ENCODE assay signal across 9 mouse cellular contexts in the genomic region with DNA sequence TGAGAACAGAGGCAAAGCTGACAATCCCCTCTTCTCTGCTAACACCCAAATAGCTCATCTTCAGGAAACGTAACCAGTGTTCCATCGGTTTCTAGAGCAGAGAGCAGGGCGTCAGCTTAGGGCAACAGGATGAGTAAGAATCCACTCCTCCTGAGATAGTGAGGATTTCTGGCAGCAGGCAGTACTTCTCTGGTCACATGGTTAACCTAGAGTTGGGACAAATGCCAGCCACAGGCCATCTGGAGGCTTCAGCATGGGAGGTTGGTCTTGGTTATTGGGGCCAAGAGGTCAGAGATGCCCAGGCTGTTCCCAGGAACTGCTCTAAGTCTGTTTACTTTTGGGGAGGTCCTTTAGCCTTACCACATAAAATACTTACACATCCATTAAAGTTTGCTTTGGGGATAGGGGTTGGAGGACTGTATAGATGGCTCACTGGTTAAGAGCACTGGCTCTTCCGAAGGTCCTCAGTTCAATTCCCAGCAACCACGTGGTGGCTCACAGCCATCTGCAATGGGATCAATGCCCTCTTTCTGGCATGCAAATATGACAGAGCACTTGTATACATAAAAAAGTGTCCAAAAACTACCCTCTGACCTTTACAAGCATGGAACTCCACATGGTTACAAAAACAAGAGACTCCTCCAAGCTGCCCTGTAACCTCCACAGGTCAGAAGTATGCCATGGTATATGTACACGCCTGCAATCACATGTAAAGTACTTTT. TPM values are rescaled to one million over a fixed set of nuclear protein-coding genes. Genes with fewer than 3 reads are reported as not detected.
DNase-seq lines count a peak whose midpoint lies in the region; ATAC-seq lines count a peak whose summit lies in the region.
"Had no signal": no experiment of that assay in that cellular context is flagged by ENCODE, and none has a peak within 500 bp of the region (broad histone marks: within the 10 kb centered on the region; RNA-seq: fewer than 3 reads in every experiment).

No protein-coding gene starts in this region.

- no peak overlapping the region for H3K4me2 ChIP-seq in midbrain, embryonic 13.5 days (replicated peaks)
- no peak overlapping the region for H3K4me2 ChIP-seq in midbrain, embryonic 15.5 days
- no peak overlapping the region for H3K4me2 ChIP-seq in intestine, embryonic 14.5 days (ENCODE audit: low read length)
- no peak overlapping the region for H3K4me2 ChIP-seq in stomach, embryonic 14.5 days (replicated peaks; ENCODE audit: low read depth, low read length)
- H3K4me2 ChIP-seq in forebrain, embryonic 12.5 days: no peak overlapping the region

- ATAC-seq in midbrain, embryonic 13.5 days: 0 out of 2 replicates have a peak, but pooled peaks have one; percentile 14
- no peak for ATAC-seq in midbrain, embryonic 15.5 days (replicated peaks)
- peak; percentile 26; the same call in 1 of the 2 replicates for ATAC-seq in intestine, embryonic 14.5 days (replicated peaks; ENCODE audit: low FRiP score, low TSS enrichment, low read depth)
- ATAC-seq in stomach, embryonic 14.5 days (ENCODE audit: insufficient number of reproducible peaks, insufficient read depth, low FRiP score, low read depth): 0 out of 2 replicates have a peak, but pooled peaks have one; percentile 33
- no peak for ATAC-seq in forebrain, embryonic 12.5 days (ENCODE audit: low FRiP score)

- H3K27me3 ChIP-seq in midbrain, embryonic 13.5 days: no peaks in the 10 kb centered on the region
- no peaks in the 10 kb centered on the region for H3K27me3 ChIP-seq in midbrain, embryonic 15.5 days (replicated peaks)
- H3K27me3 ChIP-seq in intestine, embryonic 14.5 days (replicated peaks; ENCODE audit: control insufficient read depth, insufficient read depth, low read length): no peaks in the 10 kb centered on the region
- H3K27me3 ChIP-seq in stomach, embryonic 14.5 days (ENCODE audit: control insufficient read depth, insufficient read depth, low read length): no peaks in the 10 kb centered on the region
- H3K27me3 ChIP-seq in forebrain, embryonic 12.5 days: no peaks in the 10 kb centered on the region

- WGBS in midbrain, embryonic 13.5 days: 88% methylated on average over 6 of the region's 6 CpGs
- WGBS in midbrain, embryonic 15.5 days: 83% methylated on average over 6 of the region's 6 CpGs
- WGBS in intestine, embryonic 14.5 days: 51% methylated on average over 6 of the region's 6 CpGs
- 64% methylated on average over 6 of the region's 6 CpGs for WGBS in stomach, embryonic 14.5 days
- WGBS in forebrain, embryonic 12.5 days: 86% methylated on average over 6 of the region's 6 CpGs

- H3K4me1 ChIP-seq in midbrain, embryonic 13.5 days (replicated peaks): no peaks in the 10 kb centered on the region
- no peaks in the 10 kb centered on the region for H3K4me1 ChIP-seq in midbrain, embryonic 15.5 days
- H3K4me1 ChIP-seq in intestine, embryonic 14.5 days (replicated peaks; ENCODE audit: control insufficient read depth, insufficient read depth, low read length): no peaks in the 10 kb centered on the region
- no peaks in the 10 kb centered on the region for H3K4me1 ChIP-seq in stomach, embryonic 14.5 days (ENCODE audit: control insufficient read depth, insufficient read depth, low read length)
- no peaks in the 10 kb centered on the region for H3K4me1 ChIP-seq in forebrain, embryonic 12.5 days
- H3K4me1 ChIP-seq: forebrain, embryonic 10.5 days had no signal

- peak; percentile 85 for DNase-seq in cerebellum, adult 11 months
- no peak for DNase-seq in intestine, embryonic 14.5 days (ENCODE audit: low spot score)
- no peak for DNase-seq in urinary bladder, adult 18-20 months (ENCODE audit: low spot score in 2 of 2)
- no peak for DNase-seq in ovary, postnatal 36 days (ENCODE audit: low spot score)

- H3K36me3 ChIP-seq in midbrain, embryonic 13.5 days: peaks cover 60% of the 10 kb centered on the region
- H3K36me3 ChIP-seq in midbrain, embryonic 15.5 days (replicated peaks): peaks cover 24% of the 10 kb centered on the region
- peaks cover 55% of the 10 kb centered on the region for H3K36me3 ChIP-seq in intestine, embryonic 14.5 days (ENCODE audit: control insufficient read depth, insufficient read depth, low read length)
- H3K36me3 ChIP-seq in stomach, embryonic 14.5 days (ENCODE audit: control insufficient read depth, insufficient read depth, low read length): peaks cover 48% of the 10 kb centered on the region
- H3K36me3 ChIP-seq in forebrain, embryonic 12.5 days (replicated peaks): peaks cover 53% of the 10 kb centered on the region

- no peaks in the 10 kb centered on the region for H3K9me3 ChIP-seq in midbrain, embryonic 13.5 days
- H3K9me3 ChIP-seq in midbrain, embryonic 15.5 days: no peaks in the 10 kb centered on the region
- no peaks in the 10 kb centered on the region for H3K9me3 ChIP-seq in intestine, embryonic 14.5 days (ENCODE audit: control insufficient read depth, low read length)
- no peaks in the 10 kb centered on the region for H3K9me3 ChIP-seq in stomach, embryonic 14.5 days (ENCODE audit: control insufficient read depth, low read depth, low read length)
- no peaks in the 10 kb centered on the region for H3K9me3 ChIP-seq in forebrain, embryonic 12.5 days
- H3K9me3 ChIP-seq: forebrain, embryonic 10.5 days had no signal

- H3K4me3 ChIP-seq in midbrain, embryonic 13.5 days (replicated peaks): no peak overlapping the region
- no peak overlapping the region for H3K4me3 ChIP-seq in midbrain, embryonic 15.5 days
- H3K4me3 ChIP-seq in intestine, embryonic 14.5 days (ENCODE audit: low read depth, low read length): no peak overlapping the region
- no peak overlapping the region for H3K4me3 ChIP-seq in stomach, embryonic 14.5 days (ENCODE audit: low read depth, low read length)
- H3K4me3 ChIP-seq in forebrain, embryonic 12.5 days (replicated peaks): no peak overlapping the region
- H3K4me3 ChIP-seq: forebrain, embryonic 10.5 days had no signal

- H3K9ac ChIP-seq in midbrain, embryonic 13.5 days (replicated peaks): no peak overlapping the region
- H3K9ac ChIP-seq in midbrain, embryonic 15.5 days: no peak overlapping the region
- no peak overlapping the region for H3K9ac ChIP-seq in intestine, embryonic 14.5 days (ENCODE audit: low read length)
- no peak overlapping the region for H3K9ac ChIP-seq in stomach, embryonic 14.5 days (replicated peaks; ENCODE audit: low read depth, low read length)
- no peak overlapping the region for H3K9ac ChIP-seq in forebrain, embryonic 12.5 days

- H3K27ac ChIP-seq in midbrain, embryonic 13.5 days: no peak overlapping the region
- no peak overlapping the region for H3K27ac ChIP-seq in midbrain, embryonic 15.5 days
- H3K27ac ChIP-seq in intestine, embryonic 14.5 days (ENCODE audit: low read depth): 0 out of 2 replicates have a peak overlapping the region, but pooled peaks have one; percentile 11
- no peak overlapping the region for H3K27ac ChIP-seq in stomach, embryonic 14.5 days (ENCODE audit: low read length)
- H3K27ac ChIP-seq in forebrain, embryonic 12.5 days: no peak overlapping the region
- H3K27ac ChIP-seq: forebrain, embryonic 10.5 days had no signal

RNA-seq across cellular contexts. Expression of a gene that starts 9.4 kb away (rescaled TPM):
- polyA plus RNA-seq in midbrain, embryonic 13.5 days (2015; fragmentation: Nextera tagmentation; extraction: Ambion mirVana): 18.0 and 20.9 TPM in 2 replicates
- polyA plus RNA-seq in midbrain, embryonic 15.5 days (2015; fragmentation: Nextera tagmentation; extraction: Ambion mirVana): 28.2 and 29.6 TPM in 2 replicates
- 19.2 and 21.9 TPM in 2 replicates for polyA plus RNA-seq in intestine, embryonic 14.5 days (2014; fragmentation: Nextera tagmentation; extraction: Ambion mirVana)
- polyA plus RNA-seq in stomach, embryonic 14.5 days (2014; fragmentation: Nextera tagmentation; extraction: Ambion mirVana): 18.1 and 18.7 TPM in 2 replicates
- 18.7 and 19.0 TPM in 2 replicates for polyA plus RNA-seq in forebrain, embryonic 12.5 days (2016; fragmentation: Nextera tagmentation; extraction: Ambion mirVana)

RNA-seq across cellular contexts. Expression of a gene that starts 32.4 kb away (rescaled TPM):
- 23.4 and 27.8 TPM in 2 replicates for polyA plus RNA-seq in midbrain, embryonic 13.5 days (2015; fragmentation: Nextera tagmentation; extraction: Ambion mirVana)
- 53.9 and 57.1 TPM in 2 replicates for polyA plus RNA-seq in midbrain, embryonic 15.5 days (2015; fragmentation: Nextera tagmentation; extraction: Ambion mirVana)
- polyA plus RNA-seq in intestine, embryonic 14.5 days (2014; fragmentation: Nextera tagmentation; extraction: Ambion mirVana): 6.4 and 7.8 TPM in 2 replicates
- 10.4 and 13.0 TPM in 2 replicates for polyA plus RNA-seq in stomach, embryonic 14.5 days (2014; fragmentation: Nextera tagmentation; extraction: Ambion mirVana)
- 12.6 and 14.2 TPM in 2 replicates for polyA plus RNA-seq in forebrain, embryonic 12.5 days (2016; fragmentation: Nextera tagmentation; extraction: Ambion mirVana)

RNA-seq across cellular contexts. Expression of a gene that starts 46.4 kb away (rescaled TPM):
- polyA plus RNA-seq in midbrain, embryonic 13.5 days (2015; fragmentation: Nextera tagmentation; extraction: Ambion mirVana): 6.0 and 8.7 TPM in 2 replicates
- 12.2 and 16.2 TPM in 2 replicates for polyA plus RNA-seq in midbrain, embryonic 15.5 days (2015; fragmentation: Nextera tagmentation; extraction: Ambion mirVana)
- polyA plus RNA-seq in intestine, embryonic 14.5 days (2014; fragmentation: Nextera tagmentation; extraction: Ambion mirVana): 21.7 and 25.4 TPM in 2 replicates
- polyA plus RNA-seq in stomach, embryonic 14.5 days (2014; fragmentation: Nextera tagmentation; extraction: Ambion mirVana): 26.5 and 27.9 TPM in 2 replicates
- 5.6 and 6.1 TPM in 2 replicates for polyA plus RNA-seq in forebrain, embryonic 12.5 days (2016; fragmentation: Nextera tagmentation; extraction: Ambion mirVana)

Comparison
In these comparisons a context has a peak if more than half of its experiments do, and no peak if none do; other contexts are left out.
1. ATAC-seq: peak in midbrain, embryonic 13.5 days (single experiment), intestine, embryonic 14.5 days (single experiment) and stomach, embryonic 14.5 days (single experiment); none in midbrain, embryonic 15.5 days (single experiment) and forebrain, embryonic 12.5 days (single experiment).